Mouse (Mus musculus) megakaryocyte, embryonic 14.5 days (primary cell): ENCODE measurements around the gene Slc39a8. TPM values are rescaled to one million over a fixed set of nuclear protein-coding genes. Genes with fewer than 3 reads are reported as not detected.

Experiments used
- H3K27me3 ChIP-seq: replicated peaks from 2 replicates; pipeline ENCODE3; 2012; ENCODE audit warnings: inconsistent platforms
- H3K36me3 ChIP-seq: replicated peaks from 2 replicates; pipeline ENCODE3; 2012; ENCODE audit warnings: low read length, inconsistent platforms, mixed read lengths
- H3K4me1 ChIP-seq: 2 replicates; pipeline ENCODE4 v1.6.1; 2012; ENCODE audit warnings: inconsistent platforms
- H3K4me3 ChIP-seq: replicated peaks from 2 replicates; pipeline ENCODE3; 2012; ENCODE audit warnings: moderate library complexity, mild to moderate bottlenecking, inconsistent platforms
- H3K9me3 ChIP-seq: 2 replicates; pipeline ENCODE4 v1.6.1; 2012; ENCODE audit warnings: inconsistent platforms
- FLI1 ChIP-seq: IDR thresholded peaks from 2 replicates; pipeline ENCODE4 v1.6.1; 2012; ENCODE audit warnings: low read length, inconsistent platforms, mixed read lengths
- GATA1 ChIP-seq: IDR thresholded peaks from 3 replicates; pipeline ENCODE4 v1.6.1; 2012; ENCODE audit warnings: mixed read lengths, low read length, inconsistent platforms, borderline replicate concordance
- polyA plus RNA-seq: library from polyadenylated mRNA; stranded (reverse); fragments of >175 nt; gene quantifications from 2 replicates; pipeline ENCODE4 v1.2.3, GENCODE M21; 2012; ENCODE audit warnings: low replicate concordance; ENCODE audit not compliant: insufficient read depth

Gene Slc39a8
- 0.23 TPM in 1 of 2 replicates, not detected in the other for polyA plus RNA-seq

DNA sequence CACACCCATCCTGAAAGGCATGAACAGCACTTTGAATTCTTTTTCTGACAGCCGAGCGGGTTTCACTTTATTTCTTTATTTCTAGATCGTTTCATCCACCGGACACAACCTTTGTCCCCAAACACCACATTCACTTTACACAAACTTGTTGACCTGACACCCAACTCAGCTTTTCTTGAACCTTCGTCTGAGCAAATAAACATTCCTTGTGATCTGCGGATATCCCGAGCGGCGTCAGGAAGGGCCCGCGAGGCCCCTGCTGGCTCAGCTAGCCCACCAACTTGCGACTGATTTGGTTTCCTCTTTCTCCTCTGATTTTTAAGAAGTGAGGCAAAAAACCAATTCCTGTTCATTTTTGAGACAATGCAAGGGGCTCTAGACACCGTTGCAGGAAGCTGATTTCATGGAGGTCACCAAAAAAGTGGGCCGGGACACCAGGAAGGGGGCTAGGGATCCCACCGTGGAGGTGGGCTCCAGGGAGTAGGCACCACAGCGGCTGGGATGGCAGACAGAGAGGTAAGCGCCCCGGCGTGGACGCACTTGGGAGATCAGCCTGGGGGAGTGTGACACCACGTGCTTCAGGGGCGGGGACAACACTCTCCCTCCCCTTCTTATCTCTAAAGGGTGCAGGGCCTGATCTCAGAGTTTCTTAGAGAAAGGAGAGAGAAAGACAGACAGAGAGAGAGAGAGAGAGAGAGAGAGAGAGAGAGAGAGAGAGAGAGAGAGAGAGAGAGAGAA lies at the start of gene Slc39a8:
TSS of gene Slc39a8 (plus strand) at position 264 of the 738 bp plus-strand sequence.
- TF ChIP-seq GATA1 (no peak), FLI1 (no peak)
- H3K9me3 ChIP-seq: no peaks in the 10 kb centered on the region
- peaks cover 38% of the 10 kb centered on the region for H3K27me3 ChIP-seq
- no peaks in the 10 kb centered on the region for H3K36me3 ChIP-seq
- peaks cover 24% of the 10 kb centered on the region for H3K4me1 ChIP-seq
- H3K4me3 ChIP-seq: peak within 1 kb of the TSS; percentile 94

- Histone ChIP-seq H3K27me3 (peaks cover 6% of the 10 kb centered on the region), H3K4me1 (no peaks in the 10 kb centered on the region), H3K4me3 (no peak overlapping the region), H3K9me3 (no peaks in the 10 kb centered on the region), H3K36me3 (no peaks in the 10 kb centered on the region)
- TF ChIP-seq FLI1 (no peak), GATA1 (no peak)
Observed at GRCm38 (mm10) chr3:135785065-135785464, 40.0 kb upstream of the Slc39a8 start.

- Histone ChIP-seq H3K4me1 (no peaks in the 10 kb centered on the region), H3K9me3 (0 out of 2 replicates have a peak, but pooled peaks cover 5% of the 10 kb centered on the region), H3K36me3 (no peaks in the 10 kb centered on the region), H3K4me3 (peak overlapping the region; percentile 6), H3K27me3 (no peaks in the 10 kb centered on the region)
- no peak for TF ChIP-seq FLI1
- no peak for TF ChIP-seq GATA1
Observed at GRCm38 (mm10) chr3:135796117-135796516, 29.0 kb upstream of the Slc39a8 start.

GRCm38 (mm10) chr3:135798241-135798640 lies 26.8 kb upstream of the Slc39a8 start:
- H3K36me3 ChIP-seq: no peaks in the 10 kb centered on the region
- no peak overlapping the region for H3K4me3 ChIP-seq
- H3K27me3 ChIP-seq: no peaks in the 10 kb centered on the region
- TF ChIP-seq FLI1 (no peak), GATA1 (no peak)
- H3K4me1 ChIP-seq: no peaks in the 10 kb centered on the region
- 0 out of 2 replicates have a peak, but pooled peaks cover 5% of the 10 kb centered on the region for H3K9me3 ChIP-seq

DNA sequence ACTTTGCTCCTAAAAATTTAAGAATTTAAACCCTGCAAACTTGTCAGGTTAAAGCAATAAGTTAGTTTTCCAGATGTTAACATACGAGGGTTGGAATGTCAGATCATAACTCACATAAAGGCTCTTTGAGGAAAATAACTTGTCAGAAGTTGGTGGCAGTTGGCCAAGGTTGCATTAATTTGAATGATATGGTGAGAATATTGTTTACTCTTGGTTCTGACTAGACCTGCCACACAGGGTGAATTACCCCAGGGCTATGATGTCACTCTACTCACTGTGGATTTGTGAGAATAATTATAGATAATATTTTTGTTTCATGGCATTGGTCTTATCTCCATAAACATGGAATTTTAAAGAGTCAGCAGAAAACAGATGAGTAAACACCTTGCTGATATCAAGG lies 26.4 kb upstream of the Slc39a8 start:
- Histone ChIP-seq H3K27me3 (no peaks in the 10 kb centered on the region), H3K4me1 (no peaks in the 10 kb centered on the region), H3K9me3 (0 out of 2 replicates have a peak, but pooled peaks cover 5% of the 10 kb centered on the region), H3K36me3 (no peaks in the 10 kb centered on the region), H3K4me3 (no peak overlapping the region)
- TF ChIP-seq GATA1: no peak
- TF ChIP-seq FLI1: no peak

DNA sequence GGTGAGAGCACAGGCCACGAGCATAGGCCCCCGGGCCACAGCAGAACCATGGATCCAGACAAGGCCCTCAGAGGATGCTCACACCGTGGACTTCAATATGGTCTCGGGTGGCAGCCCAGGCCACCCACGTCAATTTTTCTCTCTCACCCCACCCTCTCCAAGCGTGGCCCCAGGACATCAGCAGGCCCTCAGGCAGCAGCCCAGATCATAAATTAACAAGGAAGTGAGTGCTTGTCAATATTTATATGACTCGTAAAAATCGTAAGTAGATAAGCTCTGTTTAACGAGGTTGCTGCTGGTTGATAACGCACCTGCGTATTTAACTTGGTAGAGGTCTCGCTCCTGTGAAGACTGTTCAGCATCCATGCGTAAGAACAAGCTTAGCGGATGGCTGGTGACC lies 10.4 kb upstream of the Slc39a8 start:
- Histone ChIP-seq H3K9me3 (peaks cover 4% of the 10 kb centered on the region; the same call in 1 of the 2 replicates), H3K4me3 (no peak overlapping the region), H3K36me3 (no peaks in the 10 kb centered on the region), H3K4me1 (no peaks in the 10 kb centered on the region), H3K27me3 (no peaks in the 10 kb centered on the region)
- TF ChIP-seq FLI1 (no peak), GATA1 (no peak)

- Histone ChIP-seq H3K27me3 (no peaks in the 10 kb centered on the region), H3K4me3 (no peak overlapping the region), H3K9me3 (peaks cover 4% of the 10 kb centered on the region; the same call in 1 of the 2 replicates), H3K4me1 (no peaks in the 10 kb centered on the region), H3K36me3 (no peaks in the 10 kb centered on the region)
- no peak for TF ChIP-seq FLI1
- no peak for TF ChIP-seq GATA1
Observed at GRCm38 (mm10) chr3:135815973-135816727, 8.9 kb upstream of the Slc39a8 start.

GRCm38 (mm10) chr3:135817124-135817523 lies 8.0 kb upstream of the Slc39a8 start:
- H3K4me1 ChIP-seq: no peaks in the 10 kb centered on the region
- H3K9me3 ChIP-seq: peaks cover 4% of the 10 kb centered on the region; the same call in 1 of the 2 replicates
- no peak for TF ChIP-seq GATA1
- no peak for TF ChIP-seq FLI1
- no peak overlapping the region for H3K4me3 ChIP-seq
- H3K36me3 ChIP-seq: no peaks in the 10 kb centered on the region
- peaks cover 2% of the 10 kb centered on the region for H3K27me3 ChIP-seq

DNA sequence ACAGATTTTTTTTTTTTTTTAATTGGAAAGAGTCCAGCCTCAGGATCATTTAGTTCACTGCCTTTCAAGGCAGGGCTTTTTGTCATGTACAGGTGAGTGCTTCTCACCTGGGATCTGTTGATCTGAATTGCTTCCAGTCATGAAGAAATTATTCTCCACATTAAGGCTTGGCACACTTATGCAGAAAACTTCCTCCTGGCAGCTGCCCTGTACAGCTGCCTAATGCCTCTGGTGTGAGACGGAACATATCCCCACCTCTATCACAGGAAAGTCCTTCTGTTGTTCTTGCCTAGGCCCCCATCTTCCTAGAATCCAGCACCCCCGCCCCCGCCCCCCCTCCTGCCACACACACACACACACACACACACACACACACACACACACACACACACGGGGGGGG lies 643 bp upstream of the Slc39a8 start:
- peaks cover 24% of the 10 kb centered on the region for H3K4me1 ChIP-seq
- H3K36me3 ChIP-seq: no peaks in the 10 kb centered on the region
- peak overlapping the region; percentile 42 for H3K4me3 ChIP-seq
- TF ChIP-seq GATA1 (no peak), FLI1 (no peak)
- H3K27me3 ChIP-seq: peaks cover 34% of the 10 kb centered on the region
- no peaks in the 10 kb centered on the region for H3K9me3 ChIP-seq
